Mouse (Mus musculus) neural tube, embryonic 13.5 days (tissue): ENCODE results near the gene Ttll12. TPM values are rescaled to one million over a fixed set of nuclear protein-coding genes. Genes with fewer than 3 reads are reported as not detected.
A peak's percentile ranks its signal among the peaks of the same experiment; 100 is the strongest.

Experiments
- ATAC-seq: fragments of 200-750 bp; cut with Nextera tagmentation; 2 replicates; pipeline ENCODE4 v1.8.0; 2017; ENCODE audit warnings: low read depth, mild to moderate bottlenecking, moderate TSS enrichment, moderate library complexity
- H3K27ac ChIP-seq: fragments of 300-500 bp; sonication (generic); replicated peaks from 2 replicates; pipeline ENCODE4 v1.5.1; 2015; ENCODE audit warnings: moderate library complexity, mild to moderate bottlenecking, inconsistent platforms
- H3K27me3 ChIP-seq: fragments of 300-500 bp; sonication (generic); 2 replicates; pipeline ENCODE4 v1.6.1; 2015; ENCODE audit warnings: mild to moderate bottlenecking, inconsistent platforms
- H3K36me3 ChIP-seq: fragments of 300-500 bp; sonication (generic); 2 replicates; pipeline ENCODE4 v1.6.1; 2015; ENCODE audit warnings: mild to moderate bottlenecking, inconsistent platforms
- H3K4me1 ChIP-seq: fragments of 300-500 bp; sonication (generic); replicated peaks from 2 replicates; pipeline ENCODE4 v1.6.1; 2015; ENCODE audit warnings: inconsistent platforms
- H3K4me2 ChIP-seq: fragments of 300-500 bp; sonication (generic); 2 replicates; pipeline ENCODE4 v1.6.1; 2015; ENCODE audit warnings: inconsistent platforms, mild to moderate bottlenecking, moderate library complexity
- H3K4me3 ChIP-seq: fragments of 300-500 bp; sonication (generic); 2 replicates; pipeline ENCODE4 v1.5.1; 2015; ENCODE audit warnings: mild to moderate bottlenecking, inconsistent platforms
- H3K9ac ChIP-seq: fragments of 300-500 bp; sonication (generic); 2 replicates; pipeline ENCODE4 v1.6.1; 2015; ENCODE audit warnings: moderate library complexity, mild to moderate bottlenecking, inconsistent platforms
- H3K9me3 ChIP-seq: fragments of 300-500 bp; sonication (generic); 2 replicates; pipeline ENCODE4 v1.6.1; 2016; ENCODE audit warnings: inconsistent platforms
- WGBS: fragments of 180-500 bp; shearing (Covaris S2); methylation state at CpG from one replicate; pipeline ENCODE4 v1.1.7; 2015; 5-methylcytosine and 5-hydroxymethylcytosine counted together
- polyA plus RNA-seq: library from polyadenylated mRNA; unstranded; fragments of >200 nt; fragmentation: Nextera tagmentation; extraction: Ambion mirVana; gene quantifications from 2 replicates; pipeline ENCODE4 v1.2.1, GENCODE M21; 2015

Gene Ttll12
- polyA plus RNA-seq, 1 experiment from 2014 or later: 37.3 TPM

- ATAC-seq: peak; percentile 66; the same call in 1 of the 2 replicates
- Histone ChIP-seq H3K9me3 (no peaks in the 10 kb centered on the region), H3K4me1 (no peaks in the 10 kb centered on the region), H3K27ac (no peak overlapping the region), H3K36me3 (0 out of 2 replicates have a peak, but pooled peaks cover 6% of the 10 kb centered on the region), H3K27me3 (no peaks in the 10 kb centered on the region), H3K4me3 (no peak overlapping the region), H3K4me2 (no peak overlapping the region), H3K9ac (no peak overlapping the region)
- WGBS: 45% methylated on average over 15 of the region's 15 CpGs
Observed at GRCm38 (mm10) chr15:83607115-83607802, 12.3 kb upstream of the Ttll12 start.

- Histone ChIP-seq H3K9ac (no peak overlapping the region), H3K36me3 (no peaks in the 10 kb centered on the region), H3K4me3 (no peak overlapping the region), H3K4me2 (no peak overlapping the region), H3K4me1 (no peaks in the 10 kb centered on the region), H3K9me3 (no peaks in the 10 kb centered on the region), H3K27ac (no peak overlapping the region), H3K27me3 (no peaks in the 10 kb centered on the region)
- no peak for ATAC-seq
- WGBS: 90% methylated on average over 8 of the region's 8 CpGs
Observed at GRCm38 (mm10) chr15:83606700-83607099, 11.7 kb upstream of the Ttll12 start.

GRCm38 (mm10) chr15:83606216-83606615, 11.3 kb upstream of the Ttll12 start:
- ATAC-seq: no peak
- WGBS: 87% methylated on average over 11 of the region's 11 CpGs

GRCm38 (mm10) chr15:83603426-83603825, 8.5 kb upstream of the Ttll12 start:
- 96% methylated on average over 7 of the region's 7 CpGs for WGBS
- Histone ChIP-seq H3K9me3 (no peaks in the 10 kb centered on the region), H3K4me2 (no peak overlapping the region), H3K4me3 (no peak overlapping the region), H3K4me1 (no peaks in the 10 kb centered on the region), H3K27ac (no peak overlapping the region), H3K36me3 (no peaks in the 10 kb centered on the region), H3K27me3 (no peaks in the 10 kb centered on the region), H3K9ac (no peak overlapping the region)
- no peak for ATAC-seq

More at GRCm38 (mm10) chr15:83606216-83606615, 11.3 kb upstream of the Ttll12 start:
- Histone ChIP-seq H3K27ac (no peak overlapping the region), H3K9ac (no peak overlapping the region), H3K9me3 (no peaks in the 10 kb centered on the region), H3K4me1 (no peaks in the 10 kb centered on the region), H3K4me3 (no peak overlapping the region), H3K36me3 (no peaks in the 10 kb centered on the region), H3K27me3 (no peaks in the 10 kb centered on the region), H3K4me2 (no peak overlapping the region)

- Histone ChIP-seq H3K4me3 (no peak overlapping the region), H3K36me3 (no peaks in the 10 kb centered on the region), H3K4me2 (no peak overlapping the region), H3K27me3 (no peaks in the 10 kb centered on the region), H3K9ac (no peak overlapping the region), H3K4me1 (no peaks in the 10 kb centered on the region), H3K27ac (no peak overlapping the region), H3K9me3 (no peaks in the 10 kb centered on the region)
- 96% methylated on average over 1 of the region's 1 CpGs for WGBS
- no peak for ATAC-seq
Observed at GRCm38 (mm10) chr15:83603046-83603396, 8.1 kb upstream of the Ttll12 start.

- ATAC-seq: no peak
- no peaks in the 10 kb centered on the region for H3K27me3 ChIP-seq
- H3K9me3 ChIP-seq: no peaks in the 10 kb centered on the region
- no peak overlapping the region for H3K27ac ChIP-seq
- no peak overlapping the region for H3K9ac ChIP-seq
- no peak overlapping the region for H3K4me2 ChIP-seq
- no peaks in the 10 kb centered on the region for H3K4me1 ChIP-seq
- WGBS: 83% methylated on average over 13 of the region's 13 CpGs
- no peak overlapping the region for H3K4me3 ChIP-seq
- H3K36me3 ChIP-seq: no peaks in the 10 kb centered on the region
Observed at GRCm38 (mm10) chr15:83602372-83603045, 7.6 kb upstream of the Ttll12 start.

- Histone ChIP-seq H3K4me2 (no peak overlapping the region), H3K4me1 (no peaks in the 10 kb centered on the region), H3K36me3 (no peaks in the 10 kb centered on the region), H3K4me3 (no peak overlapping the region), H3K27ac (no peak overlapping the region), H3K9me3 (no peaks in the 10 kb centered on the region), H3K9ac (no peak overlapping the region), H3K27me3 (no peaks in the 10 kb centered on the region)
- WGBS: 75% methylated on average over 4 of the region's 4 CpGs
- ATAC-seq: no peak
Observed at GRCm38 (mm10) chr15:83601185-83601584, 6.2 kb upstream of the Ttll12 start.

GRCm38 (mm10) chr15:83596833-83597232, 1.9 kb upstream of the Ttll12 start:
- Histone ChIP-seq H3K9me3 (no peaks in the 10 kb centered on the region), H3K9ac (no peak overlapping the region), H3K27me3 (no peaks in the 10 kb centered on the region), H3K4me3 (no peak overlapping the region), H3K27ac (no peak overlapping the region), H3K4me1 (peaks cover 34% of the 10 kb centered on the region), H3K36me3 (no peaks in the 10 kb centered on the region), H3K4me2 (no peak overlapping the region)
- WGBS: 89% methylated on average over 4 of the region's 4 CpGs
- ATAC-seq: no peak

- ATAC-seq: peak; percentile 48
- peaks cover 34% of the 10 kb centered on the region for H3K4me1 ChIP-seq
- peak overlapping the region; percentile 72 for H3K4me2 ChIP-seq
- WGBS: 35% methylated on average over 7 of the region's 7 CpGs
- no peaks in the 10 kb centered on the region for H3K27me3 ChIP-seq
- peak overlapping the region; percentile 84 for H3K9ac ChIP-seq
- H3K9me3 ChIP-seq: no peaks in the 10 kb centered on the region
- H3K27ac ChIP-seq: peak overlapping the region; percentile 62
- H3K36me3 ChIP-seq: 0 out of 2 replicates have a peak, but pooled peaks cover 7% of the 10 kb centered on the region
- peak overlapping the region; percentile 80 for H3K4me3 ChIP-seq
Observed at GRCm38 (mm10) chr15:83595364-83595711, 381 bp upstream of the Ttll12 start.

- H3K27ac ChIP-seq: peak overlapping the region; percentile 81; the same call in 1 of the 2 replicates
- 0 out of 2 replicates have a peak, but pooled peaks cover 13% of the 10 kb centered on the region for H3K36me3 ChIP-seq
- WGBS: 10% methylated on average over 19 of the region's 19 CpGs
- H3K9me3 ChIP-seq: no peaks in the 10 kb centered on the region
- peaks cover 34% of the 10 kb centered on the region for H3K4me1 ChIP-seq
- H3K4me2 ChIP-seq: peak overlapping the region; percentile 72
- peak; percentile 29 for ATAC-seq
- peak overlapping the region; percentile 84 for H3K9ac ChIP-seq
- H3K27me3 ChIP-seq: no peaks in the 10 kb centered on the region
- peak overlapping the region; percentile 80 for H3K4me3 ChIP-seq
Observed at GRCm38 (mm10) chr15:83593702-83594512, 1.1 kb downstream of the Ttll12 start.

GRCm38 (mm10) chr15:83593189-83593585, 1.8 kb downstream of the Ttll12 start:
- Histone ChIP-seq H3K27ac (no peak overlapping the region), H3K4me2 (peak overlapping the region; percentile 72), H3K4me3 (peak overlapping the region; percentile 80), H3K9me3 (no peaks in the 10 kb centered on the region), H3K27me3 (no peaks in the 10 kb centered on the region), H3K36me3 (peaks cover 20% of the 10 kb centered on the region), H3K9ac (peak overlapping the region; percentile 84; the same call in 1 of the 2 replicates), H3K4me1 (peaks cover 34% of the 10 kb centered on the region)
- no peak for ATAC-seq
